Mouse (Mus musculus) kidney, adult 11 months (tissue): ENCODE results near the gene Camk1d.
"Not testable (repeated sequence)": the region's sequence is repeated elsewhere in the genome, so short reads cannot be mapped to it uniquely, and the experiment has no call there.

Experiments used
- DNase-seq: peaks from one replicate; pipeline ENCODE4 v3.0.0; 2022

Camk1d gene

GRCm38 (mm10) chr2:5392470-5392869 is 321.8 kb downstream of the Camk1d start:
- DNase-seq: no peak

DNA sequence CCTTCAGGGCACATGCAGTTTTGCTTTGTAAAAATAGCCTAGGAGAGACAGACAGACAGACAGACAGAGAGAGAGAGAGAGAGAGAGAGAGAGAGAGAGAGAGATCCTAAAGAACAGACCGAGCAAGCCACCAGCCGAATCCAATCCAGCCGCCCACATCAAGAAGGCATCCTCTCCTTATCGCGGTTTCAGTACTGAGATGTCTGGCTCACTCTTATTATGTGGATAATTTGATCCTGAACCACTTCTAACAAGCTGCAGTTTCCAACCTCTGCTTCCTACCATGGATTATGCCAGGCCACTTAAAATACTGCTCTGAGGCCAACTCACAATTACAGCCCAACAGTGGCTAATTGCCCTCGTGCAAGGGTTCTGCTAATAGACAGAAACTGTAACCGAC is 325.9 kb downstream of the Camk1d start:
- DNase-seq: no peak

DNA sequence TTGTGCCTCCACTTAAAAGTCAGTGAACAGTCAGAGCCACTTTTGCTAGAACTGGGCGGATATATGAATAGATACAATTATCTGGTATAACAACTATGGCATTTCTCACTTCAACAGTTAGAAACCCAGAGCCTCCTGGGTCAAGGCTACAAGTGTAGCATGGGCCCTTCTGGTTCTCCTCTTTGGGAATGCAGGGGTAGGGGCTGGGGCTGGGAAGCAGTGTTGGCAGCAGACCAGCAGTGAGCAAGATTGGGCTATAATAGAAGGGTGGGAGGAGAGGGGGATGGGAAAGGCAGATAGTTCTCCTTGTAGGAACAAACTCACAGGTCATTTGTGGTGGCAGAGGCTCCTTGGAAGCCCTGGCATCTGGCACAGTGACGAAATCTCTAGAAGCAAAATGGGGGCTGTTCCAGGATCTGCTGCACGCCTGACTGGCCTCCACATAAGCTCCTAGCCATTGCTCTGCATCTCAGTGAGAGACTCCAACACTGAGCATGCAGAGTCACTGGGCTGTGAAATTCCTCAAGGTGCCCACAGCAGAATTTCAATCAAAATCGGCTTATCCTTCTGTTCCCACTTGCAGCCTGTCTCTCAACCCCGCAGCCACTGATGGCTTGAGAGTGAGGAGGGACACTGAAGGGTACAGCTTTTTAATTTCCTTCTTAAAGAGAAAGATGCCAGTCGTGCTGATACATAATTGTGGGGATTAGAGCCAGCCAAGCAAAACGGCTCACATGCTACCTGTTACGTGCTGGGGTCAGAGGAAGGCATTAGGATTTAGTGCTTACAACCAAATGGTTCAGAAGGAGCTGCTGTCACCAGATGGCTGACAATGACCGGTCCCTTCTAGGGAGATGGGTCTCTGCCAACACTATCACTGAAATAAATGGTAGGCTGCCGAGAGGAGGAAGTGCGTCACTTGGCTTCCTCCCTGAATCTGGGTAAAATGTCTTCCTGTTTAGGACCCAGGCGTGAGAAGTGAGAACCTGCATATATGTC is 332.3 kb downstream of the Camk1d start:
- peak; percentile 26 for DNase-seq

DNA sequence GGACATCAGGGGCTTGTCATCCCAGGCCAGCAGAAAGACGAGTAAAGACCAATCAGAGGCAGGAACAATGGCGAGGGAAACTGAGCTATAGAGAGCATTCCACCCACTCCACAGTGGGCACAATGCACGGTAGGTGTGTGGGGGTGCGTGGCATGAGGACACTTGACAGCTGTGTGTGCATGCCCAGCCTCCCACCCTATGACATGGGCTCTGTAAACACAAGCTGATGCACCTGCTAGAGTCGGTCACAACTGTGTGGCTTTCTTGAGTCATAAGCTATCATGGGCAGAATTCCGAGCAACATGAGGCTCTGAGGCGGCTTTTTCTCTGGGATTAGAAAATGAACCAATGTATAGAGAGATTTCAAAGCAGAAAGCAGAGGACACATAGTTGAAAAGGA is 333.3 kb downstream of the Camk1d start:
- no peak for DNase-seq

GRCm38 (mm10) chr2:5378922-5379321 is 335.4 kb downstream of the Camk1d start:
- not testable (repeated sequence) for DNase-seq

- DNase-seq: no peak
Measured at GRCm38 (mm10) chr2:5378066-5378672, 336.1 kb downstream of the Camk1d start.

DNA sequence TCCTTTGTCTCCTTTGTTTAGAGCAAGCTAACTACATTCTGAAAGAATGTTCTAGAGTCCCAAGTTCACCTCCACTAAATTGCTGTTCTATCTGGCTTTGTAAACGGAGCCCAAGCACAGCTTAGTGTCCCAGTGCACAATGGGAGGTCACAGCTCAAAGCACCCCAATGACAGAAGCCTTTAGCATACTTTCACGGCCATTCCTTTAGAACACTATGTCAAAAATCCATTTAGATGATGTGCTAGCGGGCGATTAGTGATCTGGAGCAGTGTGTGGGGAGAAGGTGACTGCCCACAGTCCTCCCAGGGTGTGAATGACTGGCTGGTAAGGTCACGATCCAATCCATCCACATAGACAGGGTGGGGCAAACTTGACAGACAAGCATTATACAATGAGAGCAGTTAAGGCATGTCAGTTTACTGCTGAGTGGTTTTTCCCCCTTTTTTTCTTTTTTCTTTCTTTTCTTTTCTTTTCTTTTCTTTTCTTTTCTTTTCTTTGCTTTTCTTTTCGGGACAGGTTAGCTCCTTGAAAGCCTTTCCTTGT is 341.4 kb downstream of the Camk1d start:
- DNase-seq: peak; percentile 26

- DNase-seq: no peak
Measured at GRCm38 (mm10) chr2:5371316-5371715, 343.0 kb downstream of the Camk1d start.

GRCm38 (mm10) chr2:5370591-5370990 is 343.7 kb downstream of the Camk1d start:
- no peak for DNase-seq

DNA sequence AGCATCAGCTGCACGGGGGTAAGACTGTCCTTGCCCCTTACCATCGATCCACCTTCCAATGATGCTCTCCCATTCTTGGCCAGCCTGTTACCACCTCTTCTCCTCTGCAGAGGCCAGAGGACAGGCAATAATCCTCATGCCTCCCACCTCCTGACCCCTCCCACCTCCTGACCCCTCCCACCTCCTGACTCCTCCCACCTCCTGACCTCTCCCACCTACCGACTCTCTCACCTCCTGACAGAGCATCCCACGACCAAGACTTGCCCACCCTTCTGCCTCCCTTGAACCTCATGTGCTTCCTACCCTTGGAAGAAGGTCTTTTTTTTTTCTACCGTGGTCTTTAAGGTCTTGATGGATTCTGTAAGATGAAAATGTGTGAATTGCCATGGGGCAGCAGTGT is 350.5 kb downstream of the Camk1d start:
- DNase-seq: no peak

GRCm38 (mm10) chr2:5358049-5358448 is 356.3 kb downstream of the Camk1d start:
- DNase-seq: no peak

DNA sequence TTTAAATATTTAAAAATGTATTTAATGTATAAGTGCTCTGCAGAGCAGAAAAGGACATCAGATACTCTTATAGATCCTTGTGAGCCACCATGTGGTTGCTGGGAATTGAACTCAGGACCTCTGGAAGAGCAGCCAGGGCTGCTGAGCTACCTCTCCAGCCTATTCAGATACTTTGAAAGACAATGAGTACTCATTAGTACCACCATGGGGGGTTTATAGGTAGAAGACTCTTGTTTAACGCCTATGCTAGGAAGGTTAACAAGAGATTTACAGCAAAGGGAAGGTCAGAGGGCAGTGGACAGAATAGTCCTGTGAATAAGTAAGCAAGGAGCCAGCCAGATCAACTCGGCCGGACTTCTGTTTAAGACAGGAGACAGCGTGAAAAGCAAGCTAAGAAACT is 357.3 kb downstream of the Camk1d start:
- no peak for DNase-seq

DNA sequence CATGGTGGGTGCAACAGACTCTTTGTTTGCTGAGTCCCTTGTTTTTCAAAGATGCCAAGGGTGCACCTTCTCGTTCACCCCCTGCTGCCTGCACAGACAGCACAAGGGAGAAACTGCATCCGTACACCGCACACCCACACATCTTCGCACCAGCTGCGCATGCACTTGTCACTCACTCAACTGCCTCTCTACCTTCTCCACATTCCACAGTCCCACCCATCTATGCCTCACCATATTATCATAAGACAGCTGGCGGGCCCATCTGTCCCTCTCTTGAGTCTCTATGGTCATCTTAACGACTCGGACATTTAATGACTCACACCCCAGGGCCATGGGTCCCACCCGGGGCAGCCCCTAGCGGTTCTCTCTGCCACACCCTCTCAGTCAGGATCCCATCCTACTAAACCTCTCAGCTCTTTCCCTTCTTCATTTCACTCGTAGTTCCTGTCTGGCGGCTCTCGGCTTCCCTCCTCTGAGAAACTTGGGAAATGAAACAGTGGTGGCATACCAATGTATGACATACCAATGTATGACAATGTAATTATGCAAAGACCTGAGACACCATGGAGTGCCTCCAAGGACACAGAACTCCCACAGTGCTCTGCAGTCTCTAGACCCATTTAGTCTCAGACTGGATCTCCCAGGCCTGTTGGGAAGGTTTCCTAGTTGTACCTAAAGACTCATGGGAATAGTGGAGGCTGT is 361.3 kb downstream of the Camk1d start:
- no peak for DNase-seq

- DNase-seq: no peak
Measured at GRCm38 (mm10) chr2:5345344-5345743, 369.0 kb downstream of the Camk1d start.

DNA sequence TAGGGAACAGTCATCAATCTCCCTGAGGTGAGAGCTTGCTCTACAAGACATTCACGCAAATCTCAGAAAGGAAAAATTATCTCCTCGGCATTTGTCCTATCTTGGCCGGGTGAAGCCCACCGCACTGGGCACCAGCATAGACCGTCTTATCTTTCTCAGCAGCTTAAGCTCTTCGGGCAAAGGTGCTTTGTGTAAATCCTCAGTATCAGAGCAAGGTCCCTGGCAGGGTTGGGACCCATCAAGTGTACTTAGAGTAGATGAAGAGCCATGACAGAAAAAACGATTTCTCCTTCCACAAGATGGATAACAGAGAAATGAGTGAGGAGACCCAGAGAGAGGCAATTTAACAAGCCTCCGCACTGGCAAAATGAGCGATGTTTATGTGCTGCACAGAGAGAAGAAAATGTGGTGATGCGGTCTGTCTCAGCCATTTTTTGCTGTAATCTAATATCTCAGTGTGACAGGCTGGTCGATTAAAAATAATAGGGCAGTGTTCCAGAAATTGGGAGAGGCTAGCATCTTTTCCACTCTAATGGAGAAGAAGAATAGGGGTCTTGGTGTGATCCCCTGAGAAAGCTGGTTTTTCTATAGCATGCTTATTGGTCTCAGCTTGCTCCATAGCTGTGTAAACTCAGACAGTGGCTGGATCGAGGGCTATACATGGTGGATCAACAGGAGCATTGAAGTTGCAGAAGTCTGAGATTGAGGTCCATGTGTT is 386.6 kb downstream of the Camk1d start:
- DNase-seq: no peak

DNA sequence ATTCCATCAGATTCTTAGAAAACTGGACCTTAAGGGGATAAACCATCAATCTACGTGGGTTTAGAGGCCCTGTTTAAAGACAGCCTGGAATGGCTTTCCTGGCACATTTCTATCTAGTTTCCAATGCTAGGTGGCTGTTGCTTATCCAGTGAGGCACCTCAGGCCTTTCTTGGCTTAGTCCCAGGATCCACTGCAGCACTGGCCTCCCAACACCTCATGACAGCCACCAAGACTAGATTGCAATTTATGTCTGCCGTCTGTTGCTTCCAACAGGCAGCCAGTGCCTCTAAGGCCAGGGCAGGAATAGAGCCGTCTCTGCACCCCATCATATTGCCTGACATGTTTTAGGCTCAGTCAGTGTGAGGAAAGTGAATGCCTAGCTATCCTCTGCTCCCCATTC is 389.5 kb downstream of the Camk1d start:
- DNase-seq: no peak

- DNase-seq: peak; percentile 23
Measured at GRCm38 (mm10) chr2:5321660-5322295, 392.5 kb downstream of the Camk1d start.

DNA sequence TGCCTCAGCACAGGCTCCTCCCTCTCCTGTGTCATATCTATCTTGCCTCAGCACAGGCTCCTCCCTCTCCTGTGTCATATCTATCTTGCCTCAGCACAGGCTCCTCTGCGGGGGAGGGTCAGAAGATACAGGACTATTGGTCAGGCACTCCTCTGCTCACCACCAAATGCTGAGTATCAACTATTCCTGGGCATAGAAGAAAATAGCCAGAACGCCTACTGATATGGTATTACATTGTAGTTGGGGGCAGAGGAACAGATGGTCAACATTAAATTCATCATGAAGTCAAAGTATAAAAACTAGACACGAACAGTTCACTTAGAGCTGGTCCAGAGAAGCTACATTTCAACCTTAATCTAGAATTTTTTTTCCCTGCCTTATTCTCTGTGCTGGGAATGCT is 395.2 kb downstream of the Camk1d start:
- DNase-seq: no peak

DNA sequence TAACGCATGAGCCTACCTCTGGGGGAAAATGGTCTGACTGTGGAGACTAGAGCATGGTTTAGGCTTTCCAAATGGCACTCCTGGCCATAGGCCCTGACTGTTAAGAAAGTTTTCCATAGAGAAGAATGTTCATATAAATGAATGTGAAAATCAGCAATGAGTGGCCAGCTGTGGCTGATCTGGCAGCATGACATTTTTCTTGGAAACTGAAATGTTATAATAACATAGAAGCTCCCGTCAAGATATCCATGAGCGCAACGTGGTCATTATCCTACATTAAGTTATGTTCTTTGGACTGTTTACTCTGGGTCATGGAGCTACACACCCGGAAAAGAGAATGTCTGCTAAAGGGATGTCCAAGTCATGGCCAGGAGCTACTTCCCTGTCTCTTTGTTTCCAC is 397.6 kb downstream of the Camk1d start:
- DNase-seq: no peak

DNA sequence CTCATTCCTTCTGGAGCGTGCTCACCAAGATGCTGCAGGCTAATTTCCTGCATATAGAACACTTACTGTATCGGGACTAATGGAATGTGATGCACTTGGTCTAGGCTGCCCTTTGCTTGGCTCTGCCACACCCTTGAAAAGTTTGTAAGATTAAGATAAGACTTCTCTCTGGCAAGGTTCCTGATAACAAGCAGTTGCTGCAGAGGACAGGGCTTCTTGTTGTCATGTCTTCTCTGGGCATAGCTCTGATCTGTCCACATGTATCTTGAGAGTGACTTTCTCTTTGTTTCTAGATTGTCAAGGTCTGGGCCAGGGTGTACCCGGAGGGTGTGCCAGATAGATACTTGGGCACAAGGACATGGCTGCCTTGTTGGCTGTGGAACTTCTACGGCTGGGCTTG is 398.1 kb downstream of the Camk1d start:
- DNase-seq: no peak

- no peak for DNase-seq
Measured at GRCm38 (mm10) chr2:5315291-5315828, 399.0 kb downstream of the Camk1d start.
